Mouse (Mus musculus) embryonic facial prominence, embryonic 12.5 days (tissue): ENCODE results near the gene Ackr1. TPM values are rescaled to one million over a fixed set of nuclear protein-coding genes. Genes with fewer than 3 reads are reported as not detected.

Source experiments
- ATAC-seq: fragments of 200-750 bp; cut with Nextera tagmentation; 2 replicates; pipeline ENCODE4 v1.8.0; 2017; ENCODE audit not compliant: insufficient number of reproducible peaks, insufficient read depth, low FRiP score, low TSS enrichment
- H3K27ac ChIP-seq: fragments of 300-500 bp; sonication (generic); 2 replicates; pipeline ENCODE4 v1.5.1; 2016; ENCODE audit warnings: mild to moderate bottlenecking
- H3K27me3 ChIP-seq: fragments of 300-500 bp; sonication (generic); 2 replicates; pipeline ENCODE4 v1.6.1; 2016; ENCODE audit warnings: mild to moderate bottlenecking, moderate library complexity
- H3K36me3 ChIP-seq: fragments of 300-500 bp; sonication (generic); 2 replicates; pipeline ENCODE4 v1.6.1; 2016; ENCODE audit warnings: mild to moderate bottlenecking
- H3K4me1 ChIP-seq: fragments of 300-500 bp; sonication (generic); 2 replicates; pipeline ENCODE4 v1.6.1; 2016
- H3K4me2 ChIP-seq: fragments of 300-500 bp; sonication (generic); replicated peaks from 2 replicates; pipeline ENCODE4 v1.6.1; 2016; ENCODE audit warnings: mild to moderate bottlenecking, moderate library complexity
- H3K4me3 ChIP-seq: fragments of 300-500 bp; sonication (generic); 2 replicates; pipeline ENCODE4 v1.5.1; 2016; ENCODE audit warnings: mild to moderate bottlenecking
- H3K9ac ChIP-seq: fragments of 300-500 bp; sonication (generic); 2 replicates; pipeline ENCODE4 v1.6.1; 2016; ENCODE audit warnings: mild to moderate bottlenecking, moderate library complexity
- H3K9me3 ChIP-seq: fragments of 300-500 bp; sonication (generic); 2 replicates; pipeline ENCODE4 v1.6.1; 2016; ENCODE audit warnings: mild to moderate bottlenecking, moderate library complexity
- WGBS: fragments of 180-500 bp; shearing (Covaris S2); methylation state at CpG from one replicate; pipeline ENCODE4 v1.1.7; 2016; 5-methylcytosine and 5-hydroxymethylcytosine counted together
- polyA plus RNA-seq: library from polyadenylated mRNA; unstranded; fragments of >200 nt; fragmentation: Nextera tagmentation; extraction: Ambion mirVana; gene quantifications from 2 replicates; pipeline ENCODE4 v1.2.1, GENCODE M21; 2016

The Ackr1 gene
- polyA plus RNA-seq, 1 experiment from 2014 or later: 1.8 TPM

GRCm38 (mm10) chr1:173345112-173345511 lies 11.6 kb upstream of the Ackr1 start:
- Histone ChIP-seq H3K4me2 (no peak overlapping the region), H3K9me3 (no peaks in the 10 kb centered on the region), H3K36me3 (no peaks in the 10 kb centered on the region), H3K27ac (no peak overlapping the region), H3K4me3 (no peak overlapping the region), H3K27me3 (no peaks in the 10 kb centered on the region), H3K9ac (no peak overlapping the region), H3K4me1 (peaks cover 10% of the 10 kb centered on the region; the same call in 1 of the 2 replicates)
- 86% methylated on average over 4 of the region's 4 CpGs for WGBS
- ATAC-seq: no peak

- WGBS: 88% methylated on average over 3 of the region's 3 CpGs
Observed at GRCm38 (mm10) chr1:173343934-173344333, 10.4 kb upstream of the Ackr1 start.

GRCm38 (mm10) chr1:173342425-173342824 lies 8.9 kb upstream of the Ackr1 start:
- no peak for ATAC-seq
- H3K9ac ChIP-seq: no peak overlapping the region
- no peaks in the 10 kb centered on the region for H3K9me3 ChIP-seq
- H3K27ac ChIP-seq: no peak overlapping the region
- H3K27me3 ChIP-seq: no peaks in the 10 kb centered on the region
- WGBS: 69% methylated on average over 1 of the region's 1 CpGs
- H3K4me1 ChIP-seq: no peaks in the 10 kb centered on the region
- H3K4me2 ChIP-seq: no peak overlapping the region
- no peaks in the 10 kb centered on the region for H3K36me3 ChIP-seq
- H3K4me3 ChIP-seq: no peak overlapping the region

More at GRCm38 (mm10) chr1:173343934-173344333, 10.4 kb upstream of the Ackr1 start:
- H3K9me3 ChIP-seq: no peaks in the 10 kb centered on the region
- H3K27ac ChIP-seq: no peak overlapping the region
- H3K9ac ChIP-seq: no peak overlapping the region
- no peak for ATAC-seq
- H3K4me2 ChIP-seq: no peak overlapping the region
- no peak overlapping the region for H3K4me3 ChIP-seq
- H3K4me1 ChIP-seq: peaks cover 6% of the 10 kb centered on the region; the same call in 1 of the 2 replicates
- no peaks in the 10 kb centered on the region for H3K27me3 ChIP-seq
- no peaks in the 10 kb centered on the region for H3K36me3 ChIP-seq

- Histone ChIP-seq H3K4me3 (no peak overlapping the region), H3K9me3 (no peaks in the 10 kb centered on the region), H3K4me2 (no peak overlapping the region), H3K9ac (no peak overlapping the region), H3K27me3 (no peaks in the 10 kb centered on the region), H3K4me1 (no peaks in the 10 kb centered on the region), H3K27ac (no peak overlapping the region), H3K36me3 (no peaks in the 10 kb centered on the region)
- 2% methylated on average over 2 of the region's 2 CpGs for WGBS
- ATAC-seq: no peak
Observed at GRCm38 (mm10) chr1:173339543-173339942, 6.0 kb upstream of the Ackr1 start.

- Histone ChIP-seq H3K27me3 (no peaks in the 10 kb centered on the region), H3K4me3 (no peak overlapping the region), H3K27ac (no peak overlapping the region), H3K36me3 (no peaks in the 10 kb centered on the region), H3K4me1 (no peaks in the 10 kb centered on the region), H3K9ac (no peak overlapping the region), H3K9me3 (no peaks in the 10 kb centered on the region), H3K4me2 (no peak overlapping the region)
- WGBS: 94% methylated on average over 10 of the region's 10 CpGs
- no peak for ATAC-seq
Observed at GRCm38 (mm10) chr1:173337008-173337407, 3.5 kb upstream of the Ackr1 start.

GRCm38 (mm10) chr1:173335903-173336302 lies 2.4 kb upstream of the Ackr1 start:
- Histone ChIP-seq H3K4me2 (no peak overlapping the region), H3K27ac (no peak overlapping the region), H3K27me3 (no peaks in the 10 kb centered on the region), H3K36me3 (no peaks in the 10 kb centered on the region), H3K9ac (no peak overlapping the region), H3K4me3 (no peak overlapping the region), H3K4me1 (no peaks in the 10 kb centered on the region), H3K9me3 (no peaks in the 10 kb centered on the region)
- WGBS: 59% methylated on average over 11 of the region's 11 CpGs
- no peak for ATAC-seq

- H3K4me1 ChIP-seq: no peaks in the 10 kb centered on the region
- no peaks in the 10 kb centered on the region for H3K36me3 ChIP-seq
- no peak overlapping the region for H3K9ac ChIP-seq
- WGBS: 93% methylated on average over 5 of the region's 5 CpGs
- 0 out of 2 replicates have a peak, but pooled peaks have one; percentile 17 for ATAC-seq
- no peaks in the 10 kb centered on the region for H3K9me3 ChIP-seq
- no peaks in the 10 kb centered on the region for H3K27me3 ChIP-seq
- no peak overlapping the region for H3K4me3 ChIP-seq
- no peak overlapping the region for H3K27ac ChIP-seq
- H3K4me2 ChIP-seq: no peak overlapping the region
Observed at GRCm38 (mm10) chr1:173332418-173332817, 1.1 kb downstream of the Ackr1 start.

GRCm38 (mm10) chr1:173329743-173330142 lies 3.8 kb downstream of the Ackr1 start:
- H3K27me3 ChIP-seq: no peaks in the 10 kb centered on the region
- no peak for ATAC-seq
- 77% methylated on average over 5 of the region's 5 CpGs for WGBS
- H3K27ac ChIP-seq: no peak overlapping the region
- no peak overlapping the region for H3K4me2 ChIP-seq
- no peak overlapping the region for H3K9ac ChIP-seq
- no peaks in the 10 kb centered on the region for H3K9me3 ChIP-seq
- H3K36me3 ChIP-seq: no peaks in the 10 kb centered on the region
- H3K4me3 ChIP-seq: no peak overlapping the region
- H3K4me1 ChIP-seq: no peaks in the 10 kb centered on the region

- Histone ChIP-seq H3K4me3 (no peak overlapping the region), H3K9ac (no peak overlapping the region), H3K36me3 (no peaks in the 10 kb centered on the region), H3K27me3 (no peaks in the 10 kb centered on the region), H3K27ac (no peak overlapping the region), H3K4me1 (no peaks in the 10 kb centered on the region), H3K9me3 (no peaks in the 10 kb centered on the region), H3K4me2 (no peak overlapping the region)
- WGBS: 43% methylated on average over 4 of the region's 4 CpGs
- no peak for ATAC-seq
Observed at GRCm38 (mm10) chr1:173329185-173329584, 4.4 kb downstream of the Ackr1 start.

- ATAC-seq: no peak
- Histone ChIP-seq H3K36me3 (no peaks in the 10 kb centered on the region), H3K27ac (no peak overlapping the region), H3K9ac (no peak overlapping the region), H3K9me3 (no peaks in the 10 kb centered on the region), H3K27me3 (no peaks in the 10 kb centered on the region), H3K4me1 (no peaks in the 10 kb centered on the region), H3K4me2 (no peak overlapping the region), H3K4me3 (no peak overlapping the region)
- WGBS: 58% methylated on average over 8 of the region's 8 CpGs
Observed at GRCm38 (mm10) chr1:173328446-173328845, 5.1 kb downstream of the Ackr1 start.

- WGBS: 54% methylated on average over 1 of the region's 1 CpGs
- Histone ChIP-seq H3K9me3 (no peaks in the 10 kb centered on the region), H3K27ac (no peak overlapping the region), H3K27me3 (no peaks in the 10 kb centered on the region), H3K9ac (no peak overlapping the region), H3K4me2 (no peak overlapping the region), H3K4me1 (no peaks in the 10 kb centered on the region), H3K4me3 (no peak overlapping the region), H3K36me3 (no peaks in the 10 kb centered on the region)
- ATAC-seq: no peak
Observed at GRCm38 (mm10) chr1:173326552-173326951, 7.0 kb downstream of the Ackr1 start.

- ATAC-seq: no peak
- Histone ChIP-seq H3K9ac (no peak overlapping the region), H3K4me2 (no peak overlapping the region), H3K4me3 (no peak overlapping the region), H3K4me1 (no peaks in the 10 kb centered on the region), H3K36me3 (no peaks in the 10 kb centered on the region), H3K9me3 (no peaks in the 10 kb centered on the region), H3K27me3 (no peaks in the 10 kb centered on the region), H3K27ac (no peak overlapping the region)
- 83% methylated on average over 1 of the region's 1 CpGs for WGBS
Observed at GRCm38 (mm10) chr1:173325395-173325794, 8.2 kb downstream of the Ackr1 start.

- ATAC-seq: no peak
- no peak overlapping the region for H3K27ac ChIP-seq
- no peak overlapping the region for H3K9ac ChIP-seq
- no peak overlapping the region for H3K4me2 ChIP-seq
- 56% methylated on average over 4 of the region's 4 CpGs for WGBS
- H3K4me3 ChIP-seq: no peak overlapping the region
- no peaks in the 10 kb centered on the region for H3K9me3 ChIP-seq
- no peaks in the 10 kb centered on the region for H3K36me3 ChIP-seq
- no peaks in the 10 kb centered on the region for H3K27me3 ChIP-seq
- no peaks in the 10 kb centered on the region for H3K4me1 ChIP-seq
Observed at GRCm38 (mm10) chr1:173324961-173325360, 8.6 kb downstream of the Ackr1 start.
